Mouse (Mus musculus) common myeloid progenitor, adult 5-6 weeks (primary cell): Measurements from ENCODE around the gene Paxip1. TPM values are rescaled to one million over a fixed set of nuclear protein-coding genes. Genes with fewer than 3 reads are reported as not detected.

Source experiments
- ATAC-seq: replicated peaks from 2 replicates; pipeline ENCODE4 v1.8.0; 2016; ENCODE audit warnings: low read depth, mild to moderate bottlenecking, moderate TSS enrichment, inconsistent platforms; ENCODE audit not compliant: poor library complexity, severe bottlenecking
- total RNA-seq: library from RNA; stranded (forward); fragments of 200-1000, 187-1606 nt; gene quantifications from 2 replicates; pipeline ENCODE4 v1.2.3, GENCODE M21; 2017

Gene Paxip1
- total RNA-seq = 23.8 and 44.4 TPM in 2 replicates

DNA sequence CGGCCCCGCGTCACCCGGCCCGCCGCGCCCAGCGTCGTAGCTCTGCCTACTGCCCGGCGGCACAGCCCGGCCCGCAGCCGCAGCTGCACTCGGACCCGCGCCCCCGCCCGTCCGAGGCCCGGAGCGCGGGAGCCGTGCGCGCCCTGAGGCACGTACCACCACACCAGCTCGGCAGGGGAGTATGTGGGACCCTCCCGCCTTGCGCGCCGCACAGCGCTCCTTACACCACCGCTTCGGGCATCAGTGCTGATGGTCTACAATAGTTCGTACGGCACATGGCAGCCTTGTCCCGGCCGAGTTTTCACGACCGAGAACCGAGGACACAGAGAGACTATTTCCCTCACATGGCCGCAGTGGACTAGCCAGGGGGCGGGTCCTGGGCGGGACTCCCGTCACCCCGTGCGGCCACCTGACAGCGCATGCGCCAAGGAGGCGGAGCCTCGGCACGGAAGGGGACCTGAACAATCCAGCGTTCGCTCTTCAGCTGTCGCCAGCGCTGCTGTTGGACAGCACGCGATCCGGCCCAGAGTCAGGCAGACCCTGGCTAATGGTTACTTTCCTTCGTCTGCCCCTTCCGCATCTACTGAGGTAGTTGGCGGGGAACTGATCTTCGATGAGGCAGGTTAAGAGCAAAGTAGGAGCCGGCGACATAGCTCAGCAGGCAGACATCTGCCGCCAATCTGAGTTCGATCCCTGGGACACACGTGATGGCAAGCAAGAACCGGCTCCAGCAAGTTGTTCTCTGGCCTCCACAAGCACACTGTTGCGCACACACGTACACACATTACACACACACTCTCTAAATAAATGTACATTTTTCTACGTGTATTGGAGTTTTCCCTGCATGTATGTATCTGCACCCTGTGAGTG is at the start of gene Paxip1:
Paxip1 (minus strand) TSS at position 389 of the 870 bp plus-strand sequence.
- peak; percentile 85 for ATAC-seq

- ATAC-seq = no peak
Observed at GRCm38 (mm10) chr5:27838061-27838460, 46.6 kb upstream of the Paxip1 start.

DNA sequence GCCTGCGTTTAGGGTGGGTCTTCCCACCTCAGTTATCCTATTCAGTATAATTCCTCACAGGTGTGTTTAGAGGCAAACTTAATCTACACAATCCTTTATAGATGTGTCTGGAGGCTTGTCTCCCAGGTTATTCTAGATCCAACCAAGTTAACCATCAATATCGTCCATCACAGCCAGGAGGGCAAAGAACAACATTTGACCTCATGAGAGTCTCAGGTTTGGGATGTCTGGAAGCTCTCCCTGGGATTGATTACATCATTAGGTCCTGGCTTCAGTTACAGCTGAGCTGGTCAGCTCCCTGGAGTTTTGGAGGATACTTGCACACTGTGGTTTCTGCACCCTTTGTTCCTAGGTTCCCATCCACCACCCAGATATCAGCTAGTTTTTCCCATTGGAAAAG is 43.6 kb upstream of the Paxip1 start:
- no peak for ATAC-seq

GRCm38 (mm10) chr5:27827971-27828370 is 36.5 kb upstream of the Paxip1 start:
- no peak for ATAC-seq

DNA sequence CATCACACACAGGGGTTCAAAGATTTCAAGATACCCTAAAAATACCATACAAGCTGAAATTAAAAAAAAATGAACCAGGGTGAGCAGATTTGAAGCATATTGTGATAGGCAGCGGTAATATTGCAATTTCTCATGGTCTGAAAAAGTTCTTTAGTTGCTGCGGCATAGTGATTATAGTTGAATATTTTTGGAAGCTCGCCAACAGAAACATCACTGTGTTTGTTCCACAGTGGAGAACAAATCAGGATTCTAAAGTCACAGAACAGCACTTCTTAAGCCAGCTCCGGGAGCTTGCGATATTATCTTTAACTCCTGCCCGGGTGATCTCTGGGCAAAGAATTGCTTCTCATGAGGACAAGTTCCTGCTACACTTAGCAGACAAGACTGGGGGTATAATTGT is 29.7 kb upstream of the Paxip1 start:
- no peak for ATAC-seq

DNA sequence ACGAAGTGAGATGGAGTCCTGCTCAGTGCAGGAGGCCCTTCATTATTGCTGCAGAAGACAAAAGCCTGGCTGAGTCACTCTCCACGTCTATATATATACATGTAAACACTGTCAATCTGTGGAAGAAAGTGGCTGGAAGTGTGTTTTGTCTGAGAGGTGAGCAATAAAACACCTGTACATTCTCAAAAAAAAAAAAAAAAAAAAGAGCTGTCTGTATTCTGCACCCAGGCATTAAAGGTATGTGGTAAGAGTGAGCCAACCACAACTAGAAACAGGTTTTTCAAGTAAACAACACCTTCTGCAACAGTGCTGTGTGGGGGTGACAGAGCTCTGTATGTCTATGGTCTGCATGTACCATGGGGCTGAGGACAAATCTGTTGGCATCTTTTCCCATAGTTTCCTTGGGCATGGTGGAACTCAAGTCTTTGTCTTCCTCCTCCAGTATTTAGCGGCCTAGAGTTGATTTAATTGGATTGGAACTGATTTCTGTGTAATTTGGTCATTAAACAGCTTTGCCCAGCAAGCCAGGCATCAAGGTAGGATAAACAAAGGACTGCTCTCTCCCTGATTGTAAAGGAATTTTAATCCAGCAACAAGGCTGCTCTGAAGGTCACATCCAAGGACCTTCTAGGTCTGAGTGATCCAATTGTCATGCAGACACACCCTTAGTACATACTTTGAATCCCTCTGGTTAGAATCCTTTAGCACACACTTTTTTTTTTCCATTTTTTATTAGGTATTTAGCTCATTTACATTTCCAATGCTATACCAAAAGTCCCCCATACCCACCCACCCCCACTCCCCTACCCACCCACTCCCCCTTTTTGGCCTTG is 27.6 kb upstream of the Paxip1 start:
- ATAC-seq = no peak

- ATAC-seq = no peak
Observed at GRCm38 (mm10) chr5:27814282-27814681, 22.8 kb upstream of the Paxip1 start.

DNA sequence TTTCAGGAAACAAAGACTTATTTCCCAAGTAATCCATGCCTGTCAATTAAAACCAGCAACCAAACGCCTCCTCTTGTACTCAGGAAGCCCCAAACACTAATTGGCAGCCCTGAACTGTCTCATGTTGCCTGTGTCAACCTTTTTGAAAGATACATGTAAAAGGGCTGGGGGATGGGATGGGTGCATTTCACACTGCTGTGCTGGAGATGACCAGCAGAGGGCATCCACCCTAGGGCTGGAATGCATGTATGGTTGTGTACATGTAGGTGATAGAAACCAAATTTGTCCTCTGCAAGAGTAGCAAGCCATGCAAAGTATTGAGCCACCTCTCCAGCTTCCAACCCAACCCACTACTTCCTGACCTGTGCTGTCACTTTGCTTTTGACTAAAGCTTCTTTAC is 2.4 kb upstream of the Paxip1 start:
- ATAC-seq = peak; percentile 62

DNA sequence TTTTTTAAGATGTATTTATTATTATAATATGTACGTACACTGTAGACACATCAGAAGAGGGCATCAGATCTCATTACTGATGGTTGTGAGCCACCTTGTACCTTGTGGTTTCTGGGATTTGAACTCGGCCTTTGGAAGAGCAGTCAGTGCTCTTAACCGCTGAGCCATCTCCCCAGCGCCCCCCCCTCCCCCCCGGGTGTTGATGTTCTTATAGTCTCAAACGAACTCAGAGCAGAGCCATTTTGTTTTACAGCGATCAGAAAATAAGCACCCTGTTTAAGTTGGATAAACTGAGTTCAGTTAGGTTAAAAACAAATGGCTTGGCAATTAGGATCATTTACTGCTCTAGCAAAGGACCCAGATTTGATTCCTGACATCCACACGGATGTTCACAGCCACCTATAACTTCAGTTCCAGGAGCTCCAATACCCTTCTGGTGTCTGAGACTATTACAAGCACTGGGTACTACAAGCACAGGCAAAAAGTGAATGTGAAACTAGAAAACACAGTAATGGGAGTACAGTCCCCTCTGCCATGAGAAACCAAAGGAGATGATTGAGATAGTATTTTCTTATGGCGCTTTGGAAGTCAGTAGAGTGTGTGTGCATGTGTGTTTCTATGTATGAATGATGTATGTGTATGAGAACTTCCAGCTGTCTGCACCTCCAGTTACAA is 1.2 kb upstream of the Paxip1 start:
- no peak for ATAC-seq

DNA sequence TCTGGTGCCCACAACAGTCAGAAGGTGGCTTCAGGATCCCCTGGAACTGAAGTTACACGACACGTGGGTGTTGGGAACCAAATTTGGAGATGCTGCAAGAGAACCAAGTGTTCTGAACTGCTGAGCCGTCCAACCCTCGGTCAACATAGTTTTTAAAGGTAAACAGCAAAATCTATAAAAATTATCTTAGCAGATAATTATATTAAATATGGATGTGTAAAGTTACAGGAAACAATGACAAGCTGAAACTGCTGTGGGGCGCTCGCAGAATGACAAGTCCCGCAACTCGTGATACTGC is 631 bp upstream of the Paxip1 start:
- ATAC-seq = no peak

DNA sequence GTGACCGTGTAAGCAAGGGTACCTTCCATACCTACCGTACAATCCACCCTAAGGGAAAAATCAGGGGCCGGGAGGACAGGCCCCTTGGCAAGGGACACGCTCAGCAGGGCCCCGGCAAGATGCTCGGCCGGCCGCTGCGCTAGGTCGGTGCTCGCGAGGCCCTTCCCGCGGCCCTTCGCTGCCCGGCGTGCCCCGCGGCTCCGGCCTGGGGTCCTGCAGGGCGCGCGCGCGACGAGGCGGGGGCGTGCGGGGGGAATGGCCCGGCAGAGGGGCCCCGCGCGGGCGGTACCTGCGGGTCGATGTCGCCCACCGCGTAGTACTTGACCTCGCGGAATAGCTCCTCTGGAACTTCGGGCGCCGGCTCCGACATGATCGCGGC is 592 bp downstream of the Paxip1 start:
- ATAC-seq = no peak

DNA sequence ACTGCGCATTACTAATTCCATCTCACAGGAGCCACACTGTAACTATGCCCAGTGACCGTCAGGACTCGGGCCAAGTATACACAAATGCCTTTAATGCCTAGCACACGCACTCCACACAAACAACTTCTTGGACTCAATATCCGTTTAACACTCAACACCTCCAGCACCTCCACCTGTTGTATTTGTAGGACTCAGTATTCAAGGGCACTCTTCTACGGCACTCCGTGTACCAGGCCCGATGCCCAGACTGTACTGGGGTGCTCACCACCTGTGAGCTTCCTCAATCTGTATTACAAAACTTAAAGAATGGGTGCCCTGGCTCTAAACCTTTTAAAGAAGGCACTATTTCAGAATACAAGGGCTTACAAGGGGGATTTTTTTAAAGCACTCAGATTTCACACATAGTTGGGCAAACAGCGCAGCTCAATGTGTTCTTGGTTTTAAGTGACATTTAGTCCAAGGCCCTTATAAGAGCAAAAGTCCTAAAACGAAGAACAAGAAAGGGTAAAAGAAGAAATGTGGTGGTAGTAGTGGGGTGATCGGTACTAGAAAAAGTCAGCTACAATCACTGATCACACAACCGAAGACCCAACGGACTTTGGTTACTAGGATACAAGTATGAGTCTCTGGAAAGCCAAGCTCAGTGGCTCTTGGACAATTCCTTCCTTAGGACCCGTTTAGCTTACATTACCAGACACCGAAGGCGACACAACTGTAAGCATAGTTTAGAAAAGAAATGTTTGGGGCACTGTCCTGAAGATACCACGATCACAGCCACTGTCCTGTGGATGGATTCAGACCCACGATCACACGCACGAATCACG is 1.2 kb downstream of the Paxip1 start:
- ATAC-seq = no peak

- ATAC-seq = no peak
Observed at GRCm38 (mm10) chr5:27789586-27789985, 1.9 kb downstream of the Paxip1 start.

DNA sequence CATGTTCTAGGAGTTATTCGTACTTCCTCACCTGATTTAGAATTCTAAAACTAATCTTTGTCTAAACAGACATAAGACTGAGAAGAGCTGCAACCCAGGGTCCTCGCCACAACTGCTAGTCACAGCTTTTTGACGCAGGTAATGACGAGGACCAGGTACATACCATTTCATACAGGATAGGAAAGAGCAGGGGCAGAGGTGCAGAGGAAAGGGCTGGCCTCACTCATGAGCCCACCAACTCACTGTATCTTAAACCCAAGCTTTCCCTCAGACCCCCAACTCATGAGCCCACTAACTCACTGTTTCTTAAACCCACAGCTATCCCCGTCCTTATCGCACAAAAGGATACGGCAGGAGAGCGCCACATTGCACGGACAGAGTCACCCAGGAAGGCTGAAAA is 8.1 kb downstream of the Paxip1 start:
- no peak for ATAC-seq

GRCm38 (mm10) chr5:27767948-27768347 is 23.5 kb downstream of the Paxip1 start:
- no peak for ATAC-seq

GRCm38 (mm10) chr5:27765780-27766179 is 25.7 kb downstream of the Paxip1 start:
- ATAC-seq = no peak

DNA sequence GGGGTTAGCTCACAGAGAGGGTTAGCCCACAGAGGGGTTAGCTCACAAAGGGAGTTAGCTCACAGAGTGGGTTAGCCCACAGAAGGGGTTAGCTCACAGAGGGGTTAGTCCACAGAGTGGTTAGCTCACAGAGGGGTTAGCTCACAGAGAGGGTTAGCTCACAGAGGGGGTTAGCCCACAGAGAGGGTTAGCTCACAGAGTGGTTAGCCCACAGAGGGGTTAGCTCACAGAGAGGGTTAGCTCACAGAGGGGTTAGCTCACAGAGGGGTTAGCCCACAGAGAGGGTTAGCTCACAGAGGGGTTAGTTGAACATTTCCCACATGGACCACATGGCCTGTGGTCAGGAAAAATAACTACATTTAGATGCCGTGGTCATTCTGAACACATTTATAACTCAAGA is 46.5 kb downstream of the Paxip1 start:
- no peak for ATAC-seq

DNA sequence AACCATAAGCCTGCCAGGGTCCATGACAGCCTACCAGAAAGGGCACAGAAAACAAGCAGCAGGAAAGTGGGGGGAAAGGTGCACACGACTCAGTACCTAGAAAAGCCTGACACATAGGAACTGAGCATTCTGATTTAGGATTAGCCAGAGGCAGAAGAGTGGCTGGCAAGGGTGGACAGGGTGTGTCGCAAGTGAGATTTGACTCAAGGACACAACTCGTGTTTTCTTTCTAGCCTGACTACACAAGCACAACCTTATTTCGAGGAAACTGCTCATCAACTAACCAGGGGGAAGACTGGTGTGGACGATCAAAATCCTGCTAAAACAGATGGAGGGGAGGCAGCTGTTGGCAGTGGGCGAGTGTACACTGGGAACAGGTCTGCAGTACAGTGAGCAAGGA is 52.3 kb downstream of the Paxip1 start:
- ATAC-seq = no peak

GRCm38 (mm10) chr5:27737168-27737567 is 54.3 kb downstream of the Paxip1 start:
- peak; percentile 96 for ATAC-seq

- no peak for ATAC-seq
Observed at GRCm38 (mm10) chr5:27732288-27732868, 59.1 kb downstream of the Paxip1 start.
